Mouse (Mus musculus) right cerebral cortex, postnatal 25 days (tissue): Measurements from ENCODE around the gene Hcn3.

Source experiments
- DNase-seq: peaks from one replicate; pipeline ENCODE4 v3.0.0; 2022

Gene Hcn3

DNA sequence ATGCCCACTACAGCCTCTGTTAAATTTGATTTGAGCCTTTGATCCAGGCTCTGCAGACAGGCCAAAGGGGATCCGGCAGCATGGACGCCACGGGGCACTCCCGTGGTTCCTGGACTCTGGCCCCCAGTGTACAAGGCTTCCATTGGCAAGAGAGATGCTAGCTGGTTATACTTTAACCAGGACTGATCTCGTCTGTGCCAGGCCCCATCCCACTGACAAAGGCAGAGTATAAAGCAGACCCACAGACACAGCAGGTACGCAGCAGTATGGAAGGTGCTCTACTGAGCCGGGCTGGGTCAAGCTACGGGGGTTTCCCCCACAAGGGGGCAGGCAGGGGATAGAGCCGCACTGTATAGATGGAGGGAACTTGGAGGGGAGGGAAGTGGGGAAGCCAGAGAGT is 23.6 kb downstream of the Hcn3 start:
- no peak for DNase-seq

DNA sequence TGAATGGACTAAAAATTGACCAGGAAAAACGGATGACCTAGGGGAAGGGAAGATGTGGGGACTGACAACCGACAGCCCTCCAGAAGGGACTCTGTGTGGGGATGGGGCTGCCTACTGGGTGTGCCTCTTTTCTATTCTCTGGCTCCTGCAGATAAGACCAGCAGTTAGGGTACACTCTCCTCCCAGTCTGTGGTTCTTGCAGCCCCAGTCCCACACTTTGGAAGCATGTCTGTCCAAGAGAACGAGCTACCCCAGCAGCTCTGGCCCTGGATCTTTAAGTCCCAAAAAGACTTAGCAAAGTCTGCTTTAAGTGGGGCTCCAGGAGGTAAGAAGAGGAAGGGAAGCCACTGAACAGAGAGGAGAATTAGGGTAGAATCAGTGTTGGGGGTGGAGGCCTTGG is 24.0 kb downstream of the Hcn3 start, which contains the start of gene Pklr:
Gene Pklr, plus strand, starts transcription at position 185 of the 400 bp plus-strand sequence.
- no peak for DNase-seq

DNA sequence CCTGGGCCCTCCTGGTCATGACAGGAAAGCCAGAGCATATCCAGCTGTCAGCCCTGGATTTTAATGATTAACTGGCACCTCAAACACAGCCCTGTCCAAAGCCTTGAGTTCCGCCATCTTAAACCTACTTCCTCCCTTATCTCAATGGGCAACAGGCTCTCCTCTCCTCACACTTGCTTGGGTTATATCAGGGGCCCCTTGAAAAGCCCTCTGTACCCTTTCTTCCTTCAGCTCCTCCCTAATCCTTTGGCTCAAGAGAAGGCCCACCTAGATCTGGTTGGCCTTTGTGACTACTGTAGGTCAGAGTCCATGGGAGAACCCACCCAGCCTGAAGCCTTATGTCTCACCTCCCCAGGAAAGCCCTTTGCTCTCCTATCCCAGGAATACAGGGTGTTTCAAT is 26.2 kb downstream of the Hcn3 start:
- no peak for DNase-seq

DNA sequence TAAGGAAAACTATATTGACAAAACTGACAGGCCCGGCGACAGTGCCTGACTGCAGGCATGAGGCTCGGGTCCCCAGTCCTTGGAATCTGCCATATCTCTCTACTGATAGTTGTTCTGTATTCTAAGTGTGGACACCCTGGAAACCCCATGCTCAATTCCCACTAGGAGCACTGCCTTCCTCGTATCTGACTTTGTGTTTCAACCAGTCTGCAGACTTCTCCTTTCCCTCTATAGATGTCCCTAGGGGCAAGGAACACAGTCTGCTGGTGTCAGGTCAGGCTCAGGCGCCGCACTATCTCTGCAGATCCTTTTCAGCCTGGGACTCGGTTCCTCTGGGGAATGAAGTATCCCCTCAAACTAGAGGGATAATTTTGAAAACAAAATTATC is 26.9 kb downstream of the Hcn3 start:
- DNase-seq, result no peak

DNA sequence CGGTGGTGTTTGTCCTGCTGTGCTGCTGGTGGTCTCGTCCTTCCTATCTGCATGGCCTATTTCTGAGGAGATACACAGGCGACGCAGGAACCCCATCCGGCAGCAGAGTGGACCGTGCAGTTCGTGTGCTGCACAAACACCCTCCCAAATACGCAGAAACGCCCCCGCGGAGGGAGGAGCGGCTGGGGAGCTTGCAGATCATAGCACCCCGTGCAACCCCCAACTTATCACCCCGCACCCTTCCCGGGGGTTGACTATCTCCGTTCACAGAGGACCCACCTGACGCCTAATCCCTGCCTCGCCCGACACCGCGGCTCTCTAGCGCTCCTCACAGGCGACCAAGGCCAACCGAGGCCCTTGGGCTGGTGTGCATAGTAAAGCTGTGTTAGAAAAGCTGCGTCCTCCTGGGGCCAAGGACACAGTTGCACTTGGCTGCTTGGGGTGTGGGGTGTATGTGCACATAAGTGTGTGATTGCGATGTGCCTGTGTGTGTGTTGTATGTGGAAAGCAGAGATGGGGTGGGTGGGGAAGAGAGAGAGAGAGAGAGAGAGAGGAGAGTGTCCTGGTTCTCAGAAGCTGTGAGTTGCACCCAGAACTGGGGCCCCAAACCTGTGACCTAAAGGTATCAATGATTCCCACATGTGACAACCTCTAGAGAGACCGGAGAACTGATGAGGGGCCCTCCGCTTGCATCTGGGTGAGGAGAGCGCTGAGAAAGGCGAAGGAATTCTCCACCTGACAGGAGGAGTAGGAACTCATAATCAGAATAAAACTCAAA is 27.5 kb downstream of the Hcn3 start:
- peak; percentile 55 for DNase-seq

DNA sequence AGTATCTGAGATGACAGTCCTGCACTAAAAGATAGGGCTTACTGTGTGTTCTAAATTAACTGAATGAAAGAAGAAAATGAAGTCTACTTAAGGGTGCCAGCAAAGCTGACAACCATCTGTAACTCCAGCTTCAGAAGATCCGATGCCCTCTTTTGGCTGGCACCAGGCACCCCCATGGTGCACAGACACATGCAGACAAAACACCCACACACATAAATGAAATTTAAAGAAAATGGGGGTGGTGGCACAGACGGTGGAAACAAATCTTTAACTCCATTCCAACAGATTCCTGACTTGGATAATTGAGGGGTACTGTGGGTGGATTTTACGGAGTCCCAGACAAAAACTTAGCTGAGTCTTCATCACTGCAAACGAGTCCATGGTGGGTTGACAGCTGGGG is 28.2 kb downstream of the Hcn3 start:
- peak; percentile 42 for DNase-seq

DNA sequence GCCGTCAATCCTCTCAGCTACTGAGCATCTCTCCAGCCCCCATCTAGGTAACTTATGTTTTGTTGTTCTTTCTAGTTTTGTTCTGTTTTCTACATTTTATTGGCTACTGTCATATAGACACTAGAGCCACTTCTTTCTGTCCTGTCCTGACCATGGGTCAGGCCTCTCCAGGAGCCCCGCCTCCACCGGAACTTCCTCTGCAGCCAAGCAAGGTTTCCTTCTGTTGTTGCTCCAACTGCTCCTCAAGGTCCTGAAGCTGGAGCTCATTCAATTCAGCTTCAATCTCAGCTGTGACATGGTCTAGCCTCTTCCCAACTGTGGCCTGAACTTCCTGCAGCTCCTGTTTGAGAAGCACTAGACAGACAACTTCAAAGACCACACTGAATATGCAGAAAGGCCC is 30.1 kb downstream of the Hcn3 start:
- DNase-seq, result no peak

DNA sequence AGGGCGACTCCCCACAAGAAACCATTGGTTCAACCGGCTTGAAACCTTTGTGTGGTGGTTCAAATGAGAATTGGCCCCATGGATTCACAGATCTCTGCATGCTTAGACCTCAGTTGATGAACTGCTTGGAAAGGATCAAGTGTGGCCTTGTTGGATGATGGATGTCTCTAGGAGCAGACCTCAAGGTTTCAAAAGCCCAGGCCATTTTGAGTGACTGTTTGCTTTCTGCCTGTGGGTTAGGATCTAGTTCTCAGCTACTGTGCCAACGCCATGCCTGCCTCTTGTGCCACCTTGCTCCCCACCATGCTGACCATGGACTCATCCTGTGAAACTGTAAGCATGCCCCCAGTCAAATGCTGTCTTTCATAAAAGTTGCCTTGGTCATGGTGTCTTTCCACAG is 34.0 kb downstream of the Hcn3 start:
- DNase-seq, result no peak

DNA sequence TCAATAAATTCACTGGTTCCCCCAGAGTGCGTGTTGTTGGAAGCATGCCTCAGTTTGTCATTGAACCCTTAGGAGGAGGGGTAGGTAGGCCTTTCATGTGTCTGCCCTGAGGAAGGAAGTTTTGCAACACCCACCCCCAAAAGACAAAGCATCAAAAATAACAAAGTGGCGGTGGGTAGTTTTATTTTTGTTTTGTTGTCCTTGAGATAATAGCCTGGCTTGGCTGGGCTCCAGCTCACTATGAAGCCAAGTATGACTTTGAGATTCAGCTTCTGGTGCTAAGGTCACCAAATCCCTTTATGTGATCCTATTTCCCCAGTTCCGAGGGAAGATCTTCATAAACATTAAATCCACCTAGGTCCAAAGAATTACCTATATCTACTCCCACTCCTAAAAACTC is 35.8 kb downstream of the Hcn3 start:
- no peak for DNase-seq

DNA sequence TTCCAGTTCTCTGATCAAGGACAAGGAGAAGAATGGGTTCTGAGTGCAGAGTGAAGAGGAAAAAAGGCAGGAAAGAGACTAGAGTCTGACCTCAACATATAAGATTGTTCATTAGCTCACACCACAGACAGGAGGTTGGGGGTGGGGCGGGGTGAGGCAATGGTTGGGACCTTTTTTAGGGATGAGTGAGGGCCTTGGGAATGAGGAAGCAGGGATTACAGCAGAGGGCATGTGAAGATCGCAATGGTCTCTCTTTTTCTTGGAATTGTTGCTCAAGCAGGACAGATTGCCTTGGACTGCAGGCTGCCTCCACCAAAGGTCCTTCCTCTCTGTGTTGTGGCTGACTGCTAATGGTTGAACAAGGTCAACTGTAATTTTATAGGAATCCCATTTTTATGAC is 36.7 kb downstream of the Hcn3 start:
- DNase-seq, result no peak

DNA sequence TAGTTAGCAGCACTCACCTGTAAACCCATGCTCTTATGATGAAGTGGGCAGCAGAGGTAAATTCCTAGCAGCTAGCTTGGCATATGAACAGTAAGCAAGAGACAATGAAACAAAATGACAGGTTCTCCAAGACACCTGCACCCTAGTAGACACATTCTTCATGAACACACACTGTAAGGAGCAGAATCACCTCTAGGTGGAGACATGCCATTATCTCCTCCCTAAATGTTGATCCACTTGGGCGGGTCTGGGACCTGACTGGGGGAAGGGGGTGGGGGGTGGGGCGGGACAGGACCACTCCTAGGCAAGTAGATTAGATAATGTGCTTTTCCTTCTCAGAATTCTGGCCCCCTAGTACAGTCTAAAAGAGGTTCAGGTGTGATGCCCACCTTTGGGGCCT is 44.5 kb downstream of the Hcn3 start:
- no peak for DNase-seq

DNA sequence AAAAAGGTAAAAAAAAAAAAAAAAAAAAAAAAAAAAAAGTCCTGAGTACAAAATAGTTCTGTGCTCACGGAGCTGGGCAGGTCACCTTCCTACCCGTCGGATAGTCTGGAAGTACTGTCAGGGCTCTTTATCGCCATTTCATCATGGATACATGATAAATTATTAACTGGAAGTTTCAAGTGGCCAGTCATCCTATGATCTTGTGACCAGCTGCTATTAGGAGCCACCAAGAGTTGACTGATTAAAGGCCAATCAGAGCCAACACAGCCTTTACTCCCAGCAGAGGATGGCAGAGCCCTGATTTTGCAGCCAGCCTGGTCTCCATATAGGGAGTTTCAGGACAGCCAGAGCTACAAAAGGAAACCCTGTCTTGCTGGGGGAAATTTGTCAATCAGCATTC is 46.9 kb downstream of the Hcn3 start:
- no peak for DNase-seq

DNA sequence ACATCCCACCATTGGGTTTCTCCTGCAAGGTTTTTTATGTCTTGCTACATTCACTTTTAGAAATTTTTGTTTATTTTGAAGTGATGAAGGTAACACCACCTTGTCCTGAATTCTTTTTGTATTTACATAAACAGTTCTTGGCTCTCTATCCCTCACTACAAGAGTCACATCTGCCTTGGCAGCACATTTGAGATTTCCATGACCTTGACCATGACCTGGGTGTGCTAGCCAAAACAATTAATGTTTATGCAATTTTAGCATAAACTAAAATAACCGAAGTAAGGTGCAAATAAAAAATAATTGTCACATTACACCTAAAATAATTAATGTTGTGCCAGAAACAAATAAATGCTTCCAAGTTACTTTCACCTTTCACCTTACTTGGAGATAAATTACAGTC is 51.9 kb downstream of the Hcn3 start:
- no peak for DNase-seq

DNA sequence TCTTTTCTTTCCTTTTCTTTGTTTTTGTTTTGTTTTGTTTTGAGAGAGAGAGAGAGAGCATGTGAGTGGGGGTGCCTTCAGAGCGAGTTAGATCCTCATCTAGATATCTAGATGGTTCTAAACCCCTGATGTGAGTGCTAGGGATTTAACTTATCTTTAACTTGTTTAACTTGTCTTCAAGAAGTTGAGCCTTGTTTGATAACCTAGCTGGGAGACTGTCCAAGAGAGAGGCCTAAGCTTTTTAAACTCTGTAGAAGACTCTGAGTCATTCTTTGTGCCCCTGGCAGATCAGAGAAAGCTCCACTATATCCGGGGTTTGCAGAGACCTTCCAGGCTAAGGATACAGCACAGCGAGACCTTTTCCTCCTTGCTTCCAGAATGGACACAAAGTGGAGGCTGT is 52.5 kb downstream of the Hcn3 start:
- DNase-seq, result no peak

DNA sequence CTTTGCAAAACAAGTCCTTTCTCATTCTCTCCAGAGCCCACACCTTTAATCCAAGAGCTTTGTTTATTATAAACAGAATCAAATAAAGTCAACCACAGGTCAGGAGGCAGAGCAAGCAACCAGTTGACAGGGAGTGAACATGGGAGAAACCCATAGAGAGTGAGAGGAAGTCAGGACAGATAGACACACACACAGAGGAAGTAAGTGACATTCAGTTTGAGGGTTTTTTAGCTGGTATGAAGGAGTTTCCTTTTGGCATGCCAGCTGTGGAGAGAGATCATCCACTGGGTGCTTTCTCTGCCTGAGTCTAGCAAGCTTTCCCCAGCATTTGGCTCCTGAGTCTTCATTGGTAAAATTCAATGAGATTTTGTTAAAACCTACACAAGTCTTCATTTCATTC is 53.1 kb downstream of the Hcn3 start:
- no peak for DNase-seq

DNA sequence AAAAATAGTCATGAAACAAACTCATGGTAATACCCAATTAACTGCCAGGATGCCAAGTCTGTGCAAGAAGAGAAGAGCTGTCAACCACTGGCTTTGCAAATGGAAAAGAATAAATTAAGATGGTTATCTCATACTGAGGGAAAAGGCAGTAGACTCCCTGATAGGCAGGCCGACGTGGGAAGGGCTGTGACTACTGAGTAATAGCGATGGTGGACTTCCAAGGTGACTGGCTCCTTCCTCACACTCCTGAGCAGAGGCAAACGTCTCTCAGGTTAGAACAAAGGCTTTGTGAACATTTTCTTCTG is 56.8 kb downstream of the Hcn3 start:
- no peak for DNase-seq

DNA sequence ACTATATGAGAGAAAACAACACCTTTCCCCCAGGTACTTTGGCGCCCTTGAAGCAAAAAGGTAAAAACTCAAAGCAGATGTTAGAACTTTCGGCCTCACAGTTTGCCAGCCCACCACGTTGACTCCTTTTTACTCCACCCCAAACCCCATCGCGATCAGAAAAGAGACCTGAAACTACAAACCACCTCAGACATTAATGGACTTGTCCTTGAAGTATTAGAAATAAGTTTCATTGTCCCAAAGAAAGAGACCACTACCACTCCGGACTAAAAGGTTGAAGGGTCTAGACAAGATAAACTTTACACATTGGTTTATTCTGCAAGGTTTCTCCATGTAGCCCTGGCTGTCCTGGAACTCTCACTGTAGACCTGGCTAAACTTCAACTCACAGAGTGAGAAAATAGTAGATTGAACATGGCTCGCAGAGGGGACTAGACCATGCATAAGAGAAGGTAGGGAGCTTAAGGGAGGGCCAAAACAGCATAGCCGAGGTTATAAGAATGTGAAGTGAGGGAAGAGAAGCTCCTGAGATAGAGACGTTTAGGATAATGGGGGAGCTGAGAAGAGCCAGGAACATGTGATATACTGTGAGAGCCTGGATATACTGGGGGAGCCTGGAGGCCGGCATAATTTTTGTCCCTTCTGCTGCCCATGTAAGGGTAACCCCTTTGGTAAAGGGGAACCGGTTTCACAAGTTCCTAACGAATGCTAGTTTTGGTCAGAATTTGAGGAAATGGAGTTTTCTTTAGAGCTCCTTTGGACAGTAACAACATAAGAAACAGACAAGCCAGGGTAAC is 57.3 kb downstream of the Hcn3 start:
- DNase-seq, result no peak

DNA sequence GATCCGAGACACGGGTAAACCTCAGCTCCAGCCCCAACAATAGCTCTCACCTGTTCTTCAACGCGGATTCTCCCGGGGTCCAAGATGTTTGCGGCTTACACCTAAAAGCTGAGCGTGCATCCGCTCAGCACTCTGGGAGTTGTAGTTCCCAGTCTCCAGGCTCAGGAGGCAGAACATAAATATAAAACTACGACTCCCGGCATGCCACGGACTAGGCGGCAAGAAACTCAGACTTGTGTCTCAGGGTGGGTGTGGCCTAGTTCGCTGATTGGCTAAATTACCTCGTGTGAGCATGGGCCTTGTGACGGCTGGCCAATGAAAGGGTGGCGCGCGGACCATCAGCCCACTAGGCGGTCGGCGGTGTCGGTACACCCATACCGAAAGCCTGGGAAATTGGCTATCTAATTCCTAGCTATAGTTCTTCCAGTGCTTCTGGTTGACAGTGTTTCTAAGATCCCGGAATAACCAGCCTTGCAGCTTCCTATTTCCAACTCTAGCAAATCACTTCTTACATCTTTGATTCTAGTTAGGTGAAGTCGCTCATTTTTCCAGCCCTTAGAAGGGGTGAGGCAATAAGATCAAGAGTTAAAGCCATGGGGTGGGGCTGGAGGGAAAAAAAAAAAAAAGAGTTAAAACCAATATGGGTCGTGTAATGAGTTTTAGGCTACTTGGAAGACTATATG is 58.0 kb downstream of the Hcn3 start, which contains the start of gene Fdps:
Gene Fdps, minus strand, starts transcription at position 148 of the 683 bp plus-strand sequence.
- peak; percentile 94 for DNase-seq

DNA sequence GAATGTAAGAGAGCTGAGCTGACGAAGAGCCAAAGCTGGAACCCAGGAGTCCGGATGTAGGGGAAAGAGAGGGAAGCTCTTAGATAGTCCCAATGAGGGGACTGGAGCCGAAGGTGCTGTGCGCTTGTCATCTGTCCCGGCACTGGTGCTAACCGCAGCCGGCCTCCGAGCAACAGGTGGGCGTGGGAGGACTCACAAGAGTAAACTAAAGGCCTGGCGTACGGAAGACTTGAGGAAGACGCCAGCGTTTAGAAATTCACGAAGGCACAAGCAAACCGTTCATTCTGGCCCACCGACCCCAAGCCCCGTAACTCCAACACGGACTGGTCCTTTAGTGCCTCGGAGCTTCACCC is 58.6 kb downstream of the Hcn3 start:
- DNase-seq, result no peak

DNA sequence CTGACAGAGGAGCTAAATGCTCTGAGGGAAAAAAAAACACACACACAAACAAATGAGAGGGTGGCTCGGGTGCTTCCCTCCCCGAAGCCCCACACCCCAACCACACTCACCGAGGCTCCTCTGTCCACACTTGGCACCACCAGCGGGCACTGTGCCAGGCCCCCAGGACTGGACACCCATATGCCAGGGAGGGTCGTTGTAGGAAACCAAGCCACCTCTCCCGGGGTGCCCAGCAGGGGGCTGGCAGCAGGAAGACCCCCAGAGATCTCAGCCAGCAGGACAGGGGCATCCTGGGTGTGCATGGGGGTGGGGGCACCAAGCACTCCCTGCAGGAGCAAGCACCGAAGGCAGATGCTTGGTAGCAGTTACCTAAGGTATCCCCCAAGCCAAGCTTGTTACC is 59.2 kb downstream of the Hcn3 start, which contains the start of gene Gm43738:
Gene Gm43738, minus strand, starts transcription at position 289 of the 400 bp plus-strand sequence.
- DNase-seq, result no peak
